Comparison of ENCODE assay signal across 19 mouse cellular contexts in the genomic region with DNA sequence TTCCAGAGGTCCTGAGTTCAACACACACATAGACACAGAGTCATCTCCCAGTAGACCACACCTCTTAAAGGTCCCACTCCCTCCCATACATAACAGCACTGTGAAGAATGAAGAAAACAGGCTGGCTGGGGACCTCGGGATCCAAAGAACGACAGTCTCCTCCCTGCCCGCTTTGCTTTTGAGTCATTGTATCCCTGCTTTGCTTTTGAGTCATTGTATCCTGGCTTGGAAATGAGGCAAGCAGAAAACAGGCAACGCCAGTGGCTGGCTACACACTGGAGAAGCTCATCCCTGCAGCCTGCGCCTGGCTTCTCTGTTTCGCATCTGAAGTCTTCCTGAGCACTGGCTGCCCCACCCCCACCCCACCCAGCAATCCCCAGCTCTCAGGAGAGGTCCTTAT.
"Had no signal": no experiment of that assay in that cellular context is flagged by ENCODE, and none has a peak within 500 bp of the region (broad histone marks: within the 10 kb centered on the region; RNA-seq: fewer than 3 reads in every experiment).

No protein-coding gene starts in this region.

- H3K9me3 ChIP-seq: limb, embryonic 15.5 days; midbrain, embryonic 15.5 days had no signal

- H3K4me3 ChIP-seq: kidney, embryonic 15.5 days; limb, embryonic 12.5 days; limb, embryonic 15.5 days; midbrain, embryonic 12.5 days; midbrain, embryonic 15.5 days; neural tube, embryonic 13.5 days had no signal

- H3K4me2 ChIP-seq: kidney, embryonic 15.5 days; limb, embryonic 12.5 days; limb, embryonic 15.5 days; liver, embryonic 11.5 days; lung, embryonic 14.5 days; midbrain, embryonic 12.5 days; midbrain, embryonic 15.5 days; neural tube, embryonic 13.5 days had no signal

- ATAC-seq: liver, postnatal 0 days; lung, postnatal 0 days; midbrain, embryonic 15.5 days had no signal

- H3K36me3 ChIP-seq: midbrain, embryonic 15.5 days had no signal

- H3K9ac ChIP-seq: kidney, embryonic 15.5 days; limb, embryonic 12.5 days; limb, embryonic 15.5 days; liver, embryonic 14.5 days; liver, postnatal 0 days; lung, embryonic 14.5 days; midbrain, embryonic 12.5 days; midbrain, embryonic 15.5 days; neural tube, embryonic 13.5 days had no signal

- DNase-seq: kidney, postnatal 10 days; kidney, postnatal 36 days; left cerebral cortex, postnatal 4 days; liver, postnatal 0 days; lung, embryonic 14.5 days; retina, postnatal 1 day; right cerebral cortex, postnatal 25 days; spleen, adult 18-20 months; thymus, postnatal 25 days had no signal

- H3K27ac ChIP-seq: kidney, embryonic 15.5 days; limb, embryonic 12.5 days; limb, embryonic 15.5 days; liver, embryonic 14.5 days; macrophage; midbrain, embryonic 12.5 days; midbrain, embryonic 15.5 days; neural tube, embryonic 13.5 days had no signal

- H3K27me3 ChIP-seq: kidney, embryonic 15.5 days; limb, embryonic 12.5 days; limb, embryonic 15.5 days; midbrain, embryonic 12.5 days; midbrain, embryonic 15.5 days; neural tube, embryonic 13.5 days had no signal

- H3K4me1 ChIP-seq: kidney, embryonic 15.5 days; limb, embryonic 12.5 days; limb, embryonic 15.5 days; midbrain, embryonic 12.5 days; midbrain, embryonic 15.5 days; neural tube, embryonic 13.5 days had no signal
